Mouse (Mus musculus) right cerebral cortex, postnatal 36 days (tissue): ENCODE measurements around the gene Tssk1.

Experiments
- DNase-seq, 2 experiments: peaks; one replicate each; pipeline ENCODE4 v3.0.0; 2022; ENCODE audit warnings: low spot score in 2 of 2, mixed read lengths in 1 of 2

Tssk1 gene

GRCm38 (mm10) chr16:17943466-17943865 is 49.4 kb downstream of the Tssk1 start:
- no peak for DNase-seq

GRCm38 (mm10) chr16:17945081-17945831 is 51.2 kb downstream of the Tssk1 start:
- DNase-seq, result no peak
